Mouse (Mus musculus): Measurements from ENCODE around the gene Slc25a45. TPM values are rescaled to one million over a fixed set of nuclear protein-coding genes. Genes with fewer than 3 reads are reported as not detected.

The Slc25a45 gene
- total and polyA plus RNA-seq, 2 experiments, result 13.0 to 52.8 TPM

DNA sequence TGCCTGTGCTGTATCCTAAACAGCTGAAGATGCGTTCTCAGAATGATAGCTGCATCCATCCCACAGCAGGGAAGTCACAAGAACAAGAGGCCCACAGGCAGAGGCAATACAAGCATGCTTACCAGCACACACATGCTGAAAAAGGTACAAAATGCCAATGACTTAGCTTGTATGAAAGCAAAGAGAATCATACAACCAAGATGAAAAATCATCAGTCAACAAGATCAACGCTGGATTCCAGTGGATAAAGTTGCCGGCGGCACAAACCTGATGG is 38.8 kb upstream of the Slc25a45 start:
- DNase-seq (ENCODE audit: extremely low read depth, low read depth, low spot score), result peak; percentile 75
- H3K27ac ChIP-seq (replicated peaks; ENCODE audit: insufficient read depth, low read depth, low read length), result peak overlapping the region; percentile 63
- no peaks in the 10 kb centered on the region for H3K27me3 ChIP-seq (ENCODE audit: control insufficient read depth, insufficient read depth, low read length)
- WGBS, result 27% methylated on average over 4 of the region's 4 CpGs
- H3K4me3 ChIP-seq (ENCODE audit: insufficient read depth, low read depth, low read length), result no peak overlapping the region; the same call in 1 of the 2 replicates
- peaks cover 5% of the 10 kb centered on the region; the same call in 1 of the 2 replicates for H3K79me2 ChIP-seq (ENCODE audit: control insufficient read depth, insufficient read depth, low read length)
- no peaks in the 10 kb centered on the region for H3K36me3 ChIP-seq (ENCODE audit: control insufficient read depth, insufficient read depth, low read length)
- H3K9ac ChIP-seq (ENCODE audit: low read depth, low read length), result peak overlapping the region; percentile 59
- TF ChIP-seq POLR2A (IDR thresholded peaks at IDR 0.05; ENCODE audit: extremely low read depth, insufficient read depth, low read length) (peak; percentile 13; the same call in 1 of the 2 replicates), CTCF (IDR thresholded peaks at IDR 0.05; ENCODE audit: low read depth, low read length) (no peak)
- H3K4me1 ChIP-seq (ENCODE audit: control insufficient read depth, insufficient read depth, low read length), result peaks cover 23% of the 10 kb centered on the region

DNA sequence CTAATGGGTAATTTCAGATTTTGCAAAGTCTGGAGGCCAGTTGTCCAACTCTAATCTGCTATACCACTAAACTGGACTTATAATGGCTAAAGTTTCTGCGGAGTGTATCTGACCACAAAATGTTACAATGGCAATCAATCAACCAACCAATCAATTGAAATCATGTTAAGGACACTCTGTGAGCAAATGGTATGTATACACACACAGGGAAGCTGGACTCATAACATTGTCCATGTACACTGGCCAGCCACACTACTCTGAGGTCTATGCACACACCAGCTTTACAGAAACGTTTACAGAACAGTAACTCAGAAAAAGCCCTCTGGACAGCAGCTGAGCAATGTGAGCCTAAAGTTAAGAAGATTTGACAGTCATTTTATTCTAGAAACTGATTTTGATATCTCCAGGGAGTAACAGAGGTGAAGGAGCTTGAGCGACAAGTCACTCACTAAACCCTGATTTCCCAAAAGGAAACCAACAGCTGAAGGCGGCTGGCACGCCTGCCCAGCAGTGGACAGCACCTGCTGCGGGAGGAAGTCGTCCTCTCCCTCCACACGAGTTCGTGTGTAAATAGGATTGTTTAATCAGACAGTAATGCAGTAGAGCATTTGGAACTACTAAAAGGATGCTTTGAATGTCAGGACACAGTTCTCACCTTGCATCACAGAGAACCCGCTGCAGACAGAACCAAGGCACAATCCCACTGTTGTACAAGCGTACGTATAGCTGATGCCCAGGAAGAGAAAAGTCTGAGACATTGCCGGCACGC is 38.1 kb upstream of the Slc25a45 start:
- H3K27ac ChIP-seq (replicated peaks; ENCODE audit: insufficient read depth, low read depth, low read length), result peak overlapping the region; percentile 21
- no peaks in the 10 kb centered on the region for H3K36me3 ChIP-seq (ENCODE audit: control insufficient read depth, insufficient read depth, low read length)

DNA sequence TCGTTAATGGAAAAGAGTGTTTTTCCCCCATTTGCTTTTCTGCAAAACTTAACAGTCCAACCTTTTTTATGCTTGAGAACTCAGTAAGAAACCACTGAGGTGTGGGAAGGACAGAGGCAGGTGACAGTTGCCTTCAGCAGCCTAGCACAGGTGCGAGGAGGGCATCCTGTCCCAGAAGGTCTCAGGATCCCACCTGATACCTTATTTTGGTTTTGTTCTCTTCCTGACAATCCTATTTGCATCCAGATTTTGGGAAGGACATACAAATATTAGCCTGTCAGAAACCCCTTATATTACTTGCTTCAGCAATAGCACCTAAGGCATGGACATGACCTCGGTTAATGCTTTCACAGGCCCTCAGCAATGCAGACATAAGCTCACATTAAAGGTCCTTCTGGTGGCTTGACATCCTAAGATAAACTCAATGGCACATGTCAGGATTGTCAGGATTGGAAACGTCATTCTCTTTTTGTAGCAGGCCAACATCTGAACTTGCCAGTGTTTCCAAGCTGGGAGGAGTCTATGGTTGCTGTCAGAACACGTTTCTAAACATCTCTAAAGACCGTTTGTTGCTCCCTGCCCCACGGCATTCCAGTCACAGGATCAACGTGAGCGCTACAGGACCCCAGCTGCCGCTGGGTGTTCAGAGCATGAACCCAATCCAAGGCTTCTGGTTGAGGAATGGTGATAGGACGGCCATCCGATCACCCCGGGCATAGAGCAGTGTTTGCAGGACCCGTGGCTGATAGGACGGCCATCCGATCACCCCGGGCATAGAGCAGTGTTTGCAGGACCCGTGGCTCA is 37.3 kb upstream of the Slc25a45 start:
- Histone ChIP-seq H3K36me3 (ENCODE audit: control insufficient read depth, insufficient read depth, low read length) (no peaks in the 10 kb centered on the region), H3K4me3 (ENCODE audit: insufficient read depth, low read depth, low read length) (peak overlapping the region; percentile 27), H3K27ac (replicated peaks; ENCODE audit: insufficient read depth, low read depth, low read length) (peak overlapping the region; percentile 27), H3K4me1 (ENCODE audit: control insufficient read depth, insufficient read depth, low read length) (peaks cover 15% of the 10 kb centered on the region), H3K79me2 (ENCODE audit: control insufficient read depth, insufficient read depth, low read length) (peaks cover 13% of the 10 kb centered on the region), H3K9ac (ENCODE audit: low read depth, low read length) (peak overlapping the region; percentile 35), H3K27me3 (ENCODE audit: control insufficient read depth, insufficient read depth, low read length) (no peaks in the 10 kb centered on the region)
- WGBS, result 19% methylated on average over 18 of the region's 18 CpGs
- DNase-seq (ENCODE audit: extremely low read depth, low read depth, low spot score), result peak; percentile 82
- TF ChIP-seq POLR2A (IDR thresholded peaks at IDR 0.05; ENCODE audit: extremely low read depth, insufficient read depth, low read length) (peak; percentile 88), CTCF (IDR thresholded peaks at IDR 0.05; ENCODE audit: low read depth, low read length) (peak; percentile 23)

More for the DNA sequence above, 38.1 kb upstream of the Slc25a45 start:
- peak; percentile 74 for TF ChIP-seq POLR2A (IDR thresholded peaks at IDR 0.05; ENCODE audit: extremely low read depth, insufficient read depth, low read length)
- TF ChIP-seq CTCF (IDR thresholded peaks at IDR 0.05; ENCODE audit: low read depth, low read length), result peak; percentile 39; the same call in 1 of the 2 replicates
- Histone ChIP-seq H3K4me3 (ENCODE audit: insufficient read depth, low read depth, low read length) (peak overlapping the region; percentile 40; the same call in 1 of the 2 replicates), H3K4me1 (ENCODE audit: control insufficient read depth, insufficient read depth, low read length) (peaks cover 19% of the 10 kb centered on the region), H3K9ac (ENCODE audit: low read depth, low read length) (peak overlapping the region; percentile 43), H3K79me2 (ENCODE audit: control insufficient read depth, insufficient read depth, low read length) (peaks cover 12% of the 10 kb centered on the region), H3K27me3 (ENCODE audit: control insufficient read depth, insufficient read depth, low read length) (no peaks in the 10 kb centered on the region)
- peak; percentile 76 for DNase-seq (ENCODE audit: extremely low read depth, low read depth, low spot score)
- WGBS, result 17% methylated on average over 14 of the region's 14 CpGs

DNA sequence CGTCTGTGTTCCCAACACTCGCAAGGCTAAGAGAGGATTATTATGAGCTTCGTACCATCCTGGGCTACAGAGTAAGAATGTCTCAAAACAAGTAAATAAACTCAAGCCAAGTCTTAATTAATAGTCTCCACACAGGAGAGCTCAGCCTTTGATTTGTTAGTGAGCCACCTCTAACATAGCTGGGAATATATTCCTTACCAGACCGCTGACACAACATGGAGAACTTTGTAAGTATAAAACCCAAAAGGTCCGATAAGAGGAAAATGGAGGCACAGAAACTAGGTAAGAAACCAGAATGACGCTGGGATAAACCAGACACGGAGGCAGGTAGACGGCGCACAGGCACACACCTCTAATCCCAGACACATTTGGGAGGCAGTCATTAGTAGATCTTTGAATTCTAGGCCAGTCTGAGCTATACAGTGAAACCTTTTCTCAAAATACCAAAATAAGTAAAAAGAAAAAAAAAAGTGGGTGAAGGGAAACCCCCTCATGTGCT is 36.7 kb upstream of the Slc25a45 start:
- Histone ChIP-seq H3K79me2 (ENCODE audit: control insufficient read depth, insufficient read depth, low read length) (peaks cover 13% of the 10 kb centered on the region), H3K4me1 (ENCODE audit: control insufficient read depth, insufficient read depth, low read length) (peaks cover 15% of the 10 kb centered on the region), H3K27ac (replicated peaks; ENCODE audit: insufficient read depth, low read depth, low read length) (peak overlapping the region; percentile 69), H3K9ac (ENCODE audit: low read depth, low read length) (peak overlapping the region; percentile 61), H3K27me3 (ENCODE audit: control insufficient read depth, insufficient read depth, low read length) (no peaks in the 10 kb centered on the region), H3K36me3 (ENCODE audit: control insufficient read depth, insufficient read depth, low read length) (no peaks in the 10 kb centered on the region), H3K4me3 (ENCODE audit: insufficient read depth, low read depth, low read length) (peak overlapping the region; percentile 27)
- 27% methylated on average over 9 of the region's 9 CpGs for WGBS
- peak; percentile 71 for DNase-seq (ENCODE audit: extremely low read depth, low read depth, low spot score)
- TF ChIP-seq CTCF (IDR thresholded peaks at IDR 0.05; ENCODE audit: low read depth, low read length), result no peak
- TF ChIP-seq POLR2A (IDR thresholded peaks at IDR 0.05; ENCODE audit: extremely low read depth, insufficient read depth, low read length), result no peak

DNA sequence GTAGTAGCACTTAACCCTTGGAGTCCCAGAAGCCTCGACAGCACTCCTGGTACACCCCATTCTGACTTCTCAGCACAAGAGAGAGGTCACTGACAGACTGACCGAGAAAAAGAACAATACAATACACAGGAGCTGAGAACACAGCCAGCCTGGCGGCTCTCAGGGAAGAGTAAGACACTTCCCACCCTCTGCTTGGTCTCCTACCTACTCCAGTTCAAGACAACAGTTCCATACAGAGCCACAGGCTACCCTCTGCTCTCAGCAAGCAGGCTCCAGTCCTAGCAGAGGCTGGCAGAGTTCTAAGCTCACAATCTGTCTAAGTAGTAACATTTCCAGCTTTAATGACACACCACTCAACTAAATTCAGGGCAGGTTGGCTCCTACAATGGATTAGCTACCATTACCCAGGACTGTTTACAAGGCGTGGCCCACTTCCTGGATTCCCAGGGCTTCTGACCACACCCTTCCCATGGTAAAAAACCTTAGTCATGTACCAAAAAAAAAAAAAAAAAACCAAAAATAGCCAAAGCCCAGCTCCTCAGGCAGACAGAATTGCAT is 36.1 kb upstream of the Slc25a45 start:
- Histone ChIP-seq H3K36me3 (ENCODE audit: control insufficient read depth, insufficient read depth, low read length) (no peaks in the 10 kb centered on the region), H3K79me2 (ENCODE audit: control insufficient read depth, insufficient read depth, low read length) (peaks cover 13% of the 10 kb centered on the region), H3K4me1 (ENCODE audit: control insufficient read depth, insufficient read depth, low read length) (peaks cover 12% of the 10 kb centered on the region), H3K27me3 (ENCODE audit: control insufficient read depth, insufficient read depth, low read length) (no peaks in the 10 kb centered on the region), H3K9ac (ENCODE audit: low read depth, low read length) (peak overlapping the region; percentile 61), H3K4me3 (ENCODE audit: insufficient read depth, low read depth, low read length) (peak overlapping the region; percentile 71), H3K27ac (replicated peaks; ENCODE audit: insufficient read depth, low read depth, low read length) (peak overlapping the region; percentile 69)
- DNase-seq (ENCODE audit: extremely low read depth, low read depth, low spot score), result peak; percentile 82
- 7% methylated on average over 4 of the region's 4 CpGs for WGBS
- TF ChIP-seq CTCF (IDR thresholded peaks at IDR 0.05; ENCODE audit: low read depth, low read length), result peak; percentile 26
- TF ChIP-seq POLR2A (IDR thresholded peaks at IDR 0.05; ENCODE audit: extremely low read depth, insufficient read depth, low read length), result peak; percentile 76
